Mouse (Mus musculus): ENCODE measurements around the gene Pbx2. TPM values are rescaled to one million over a fixed set of nuclear protein-coding genes. Genes with fewer than 3 reads are reported as not detected.

Pbx2 gene
- polyA plus RNA-seq, 1 experiment: 66.1 TPM

DNA sequence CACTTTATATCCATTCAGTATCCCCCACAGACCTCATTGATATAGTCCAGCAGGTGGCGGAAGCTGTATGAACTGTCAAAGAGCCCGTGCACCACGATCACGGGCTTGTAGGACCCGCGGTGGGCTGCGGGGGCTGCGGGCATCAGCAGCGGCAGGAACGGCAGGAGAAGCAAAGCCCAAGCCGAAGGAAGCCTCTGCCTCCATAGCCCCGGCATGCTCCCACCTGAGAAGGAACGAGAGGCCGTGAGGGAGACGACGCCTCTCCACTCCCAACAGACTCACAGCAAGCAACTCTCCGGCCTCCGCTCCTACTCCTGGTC is 35.7 kb downstream of the Pbx2 start:
- TF ChIP-seq CTCF (IDR thresholded peaks at IDR 0.05; ENCODE audit: low read depth, low read length) (no peak), EP300 (IDR thresholded peaks at IDR 0.05; ENCODE audit: insufficient read depth, low read depth, low read length) (no peak), POLR2A (IDR thresholded peaks at IDR 0.05; ENCODE audit: insufficient read depth, low read length) (no peak)
- Histone ChIP-seq H3K4me3 (ENCODE audit: low read depth, low read length) (peak overlapping the region; percentile 85), H3K36me3 (ENCODE audit: control insufficient read depth, insufficient read depth, low read length, poor library complexity, severe bottlenecking) (no peaks in the 10 kb centered on the region), H3K27ac (ENCODE audit: insufficient read depth, low read length) (no peak overlapping the region), H3K27me3 (ENCODE audit: control insufficient read depth, insufficient read depth, low read length, poor library complexity, severe bottlenecking) (peaks cover 4% of the 10 kb centered on the region; the same call in 1 of the 2 replicates), H3K9me3 (replicated peaks; ENCODE audit: control insufficient read depth, insufficient read depth, low read length, poor library complexity, severe bottlenecking) (no peaks in the 10 kb centered on the region), H3K9ac (ENCODE audit: low read depth, poor library complexity, severe bottlenecking) (peak overlapping the region; percentile 73), H3K4me1 (ENCODE audit: control insufficient read depth, insufficient read depth, low read length) (peaks cover 1% of the 10 kb centered on the region)

DNA sequence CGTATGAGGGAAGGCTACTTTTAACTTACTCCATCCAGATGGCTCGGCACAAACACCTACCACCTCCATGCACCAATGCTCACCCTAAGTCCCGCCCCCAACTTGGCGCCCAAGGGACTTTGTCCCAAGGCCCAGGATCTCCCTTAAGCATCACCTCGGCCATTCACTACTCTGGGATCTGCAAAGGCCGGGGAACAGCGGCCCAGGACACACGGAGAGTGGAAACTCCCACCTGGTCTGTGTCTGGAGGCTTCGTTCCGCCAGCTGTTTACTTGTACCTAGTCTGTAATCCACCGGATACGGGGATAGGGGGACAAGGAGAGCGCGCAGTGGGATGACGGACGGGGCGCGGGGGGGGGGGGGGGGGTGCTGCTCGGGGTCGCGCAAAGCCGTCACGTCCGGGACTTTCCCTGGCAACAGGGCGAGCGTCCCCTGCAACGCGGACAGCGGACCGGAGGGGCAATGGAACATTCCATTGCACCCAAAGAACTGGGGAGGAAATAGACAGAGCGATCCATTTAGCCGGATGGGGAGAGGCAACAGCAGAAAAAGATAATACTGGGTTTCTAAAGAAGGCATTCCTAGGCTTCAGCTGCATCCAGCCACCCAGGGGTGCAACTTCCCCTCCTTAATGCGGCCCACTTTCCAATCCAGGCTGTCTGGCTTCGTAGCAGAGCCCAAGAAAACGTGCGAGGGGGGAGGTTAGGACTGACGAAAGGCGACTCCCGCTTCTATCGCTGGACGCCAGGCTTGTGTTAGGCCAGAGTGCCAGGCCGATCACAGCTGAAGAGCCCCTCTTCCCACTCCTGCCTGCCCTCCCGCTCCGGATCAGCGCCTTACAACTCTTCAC is 36.3 kb downstream of the Pbx2 start:
- peaks cover 4% of the 10 kb centered on the region; the same call in 1 of the 2 replicates for H3K27me3 ChIP-seq (ENCODE audit: control insufficient read depth, insufficient read depth, low read length, poor library complexity, severe bottlenecking)
- no peaks in the 10 kb centered on the region for H3K9me3 ChIP-seq (replicated peaks; ENCODE audit: control insufficient read depth, insufficient read depth, low read length, poor library complexity, severe bottlenecking)
- H3K27ac ChIP-seq (ENCODE audit: insufficient read depth, low read length): no peak overlapping the region
- H3K36me3 ChIP-seq (ENCODE audit: control insufficient read depth, insufficient read depth, low read length, poor library complexity, severe bottlenecking): no peaks in the 10 kb centered on the region
- no peak for TF ChIP-seq CTCF (IDR thresholded peaks at IDR 0.05; ENCODE audit: low read depth, low read length)
- no peak for TF ChIP-seq POLR2A (IDR thresholded peaks at IDR 0.05; ENCODE audit: insufficient read depth, low read length)
- no peak for TF ChIP-seq EP300 (IDR thresholded peaks at IDR 0.05; ENCODE audit: insufficient read depth, low read depth, low read length)
- peak overlapping the region; percentile 85 for H3K4me3 ChIP-seq (ENCODE audit: low read depth, low read length)
- H3K4me1 ChIP-seq (ENCODE audit: control insufficient read depth, insufficient read depth, low read length): peaks cover 1% of the 10 kb centered on the region
- peak overlapping the region; percentile 73 for H3K9ac ChIP-seq (ENCODE audit: low read depth, poor library complexity, severe bottlenecking)

DNA sequence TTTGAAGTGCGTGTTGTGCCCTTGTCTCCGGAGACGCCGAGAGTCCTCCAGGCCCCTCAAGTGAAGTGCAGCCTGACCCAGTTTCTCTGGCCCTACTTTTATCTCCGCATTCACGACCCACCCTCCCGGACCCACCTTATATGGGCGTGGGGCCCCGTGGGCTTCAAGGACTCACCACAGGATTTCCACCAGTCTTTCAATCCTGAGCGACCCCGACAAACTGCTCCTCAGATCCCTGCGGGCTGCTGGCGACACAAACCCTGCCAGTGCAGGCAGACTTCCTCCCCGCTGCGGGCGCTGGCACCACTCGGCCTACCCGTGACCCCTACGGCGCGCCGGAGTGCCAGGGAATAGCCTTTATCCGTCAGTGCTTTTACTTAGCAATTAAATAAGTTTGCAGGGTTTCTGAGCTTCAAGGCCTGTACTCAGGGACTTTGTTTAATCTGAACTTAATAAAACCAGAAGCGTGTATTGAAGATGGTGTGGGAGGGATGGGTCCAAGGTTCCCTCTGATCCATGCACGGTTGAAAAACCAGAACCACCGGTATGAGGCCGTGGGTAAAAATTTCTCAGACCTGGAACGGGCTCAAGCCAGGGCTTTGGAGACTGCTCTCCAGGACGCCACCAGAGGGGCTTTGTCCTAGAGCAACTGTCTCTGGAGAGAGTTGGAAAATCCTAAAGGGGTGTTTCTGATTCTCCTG is 37.0 kb downstream of the Pbx2 start, which contains the start of gene Ppt2:
Gene Ppt2, minus strand, starts transcription at position 568 of the 701 bp plus-strand sequence.
- H3K4me1 ChIP-seq (ENCODE audit: control insufficient read depth, insufficient read depth, low read length): peaks cover 1% of the 10 kb centered on the region
- H3K4me3 ChIP-seq (ENCODE audit: low read depth, low read length): peak within 1 kb of the TSS; percentile 80
- peaks cover 4% of the 10 kb centered on the region; the same call in 1 of the 2 replicates for H3K27me3 ChIP-seq (ENCODE audit: control insufficient read depth, insufficient read depth, low read length, poor library complexity, severe bottlenecking)
- no peak within 1 kb of the TSS for H3K27ac ChIP-seq (ENCODE audit: insufficient read depth, low read length)
- H3K36me3 ChIP-seq (ENCODE audit: control insufficient read depth, insufficient read depth, low read length, poor library complexity, severe bottlenecking): no peaks in the 10 kb centered on the region
- TF ChIP-seq POLR2A (IDR thresholded peaks at IDR 0.05; ENCODE audit: insufficient read depth, low read length) (no peak), CTCF (IDR thresholded peaks at IDR 0.05; ENCODE audit: low read depth, low read length) (no peak)
- H3K9me3 ChIP-seq (replicated peaks; ENCODE audit: control insufficient read depth, insufficient read depth, low read length, poor library complexity, severe bottlenecking): no peaks in the 10 kb centered on the region
- peak within 1 kb of the TSS; percentile 73 for H3K9ac ChIP-seq (ENCODE audit: low read depth, poor library complexity, severe bottlenecking)

- Histone ChIP-seq H3K4me1 (ENCODE audit: control insufficient read depth, insufficient read depth, low read length) (peaks cover 1% of the 10 kb centered on the region), H3K9me3 (replicated peaks; ENCODE audit: control insufficient read depth, insufficient read depth, low read length, poor library complexity, severe bottlenecking) (no peaks in the 10 kb centered on the region), H3K9ac (ENCODE audit: low read depth, poor library complexity, severe bottlenecking) (no peak overlapping the region), H3K27me3 (ENCODE audit: control insufficient read depth, insufficient read depth, low read length, poor library complexity, severe bottlenecking) (peaks cover 4% of the 10 kb centered on the region; the same call in 1 of the 2 replicates), H3K4me3 (ENCODE audit: low read depth, low read length) (no peak overlapping the region), H3K27ac (ENCODE audit: insufficient read depth, low read length) (no peak overlapping the region), H3K36me3 (ENCODE audit: control insufficient read depth, insufficient read depth, low read length, poor library complexity, severe bottlenecking) (no peaks in the 10 kb centered on the region)
- TF ChIP-seq POLR2A (IDR thresholded peaks at IDR 0.05; ENCODE audit: insufficient read depth, low read length): no peak
- TF ChIP-seq EP300 (IDR thresholded peaks at IDR 0.05; ENCODE audit: insufficient read depth, low read depth, low read length): no peak
- no peak for TF ChIP-seq CTCF (IDR thresholded peaks at IDR 0.05; ENCODE audit: low read depth, low read length)
These were observed 37.5 kb downstream of the Pbx2 start for GRCm38 (mm10) chr17:34628644-34628967.

DNA sequence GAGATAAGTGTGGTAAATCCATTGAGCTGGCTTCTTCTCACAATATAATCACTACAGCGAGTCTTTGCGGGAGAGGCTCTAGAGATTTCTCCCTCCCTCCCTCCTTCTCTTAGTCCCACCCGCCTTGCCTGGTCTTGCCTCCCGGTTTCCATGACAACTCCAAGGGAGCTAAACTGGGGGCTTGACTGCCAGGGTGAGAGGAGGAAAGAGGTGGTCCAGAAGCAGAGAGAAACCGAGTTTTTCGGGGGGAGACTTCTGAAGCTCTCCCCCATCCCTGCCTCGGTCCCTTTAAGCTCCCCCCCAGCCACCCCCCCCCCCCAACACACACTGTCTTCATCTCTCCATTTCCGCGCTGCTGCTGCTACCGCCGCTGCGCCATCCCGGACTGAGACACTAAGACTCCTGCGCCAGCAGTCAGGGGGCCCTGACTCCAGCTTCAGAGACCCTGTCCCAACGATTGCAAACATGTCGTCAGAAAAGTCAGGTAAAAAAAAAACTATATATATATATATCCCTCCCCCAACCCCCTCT is 38.2 kb downstream of the Pbx2 start, which contains the start of gene Prrt1:
Gene Prrt1, plus strand, starts transcription at position 313 of the 531 bp plus-strand sequence.
- Histone ChIP-seq H3K36me3 (ENCODE audit: control insufficient read depth, insufficient read depth, low read length, poor library complexity, severe bottlenecking) (no peaks in the 10 kb centered on the region), H3K9ac (ENCODE audit: low read depth, poor library complexity, severe bottlenecking) (0 out of 2 replicates have a peak within 1 kb of the TSS, but pooled peaks have one; percentile 73), H3K4me1 (ENCODE audit: control insufficient read depth, insufficient read depth, low read length) (peaks cover 1% of the 10 kb centered on the region), H3K9me3 (replicated peaks; ENCODE audit: control insufficient read depth, insufficient read depth, low read length, poor library complexity, severe bottlenecking) (no peaks in the 10 kb centered on the region), H3K27me3 (ENCODE audit: control insufficient read depth, insufficient read depth, low read length, poor library complexity, severe bottlenecking) (peaks cover 4% of the 10 kb centered on the region; the same call in 1 of the 2 replicates), H3K27ac (ENCODE audit: insufficient read depth, low read length) (no peak within 1 kb of the TSS), H3K4me3 (ENCODE audit: low read depth, low read length) (no peak within 1 kb of the TSS)
- TF ChIP-seq CTCF (IDR thresholded peaks at IDR 0.05; ENCODE audit: low read depth, low read length) (no peak), EP300 (IDR thresholded peaks at IDR 0.05; ENCODE audit: insufficient read depth, low read depth, low read length) (no peak), POLR2A (IDR thresholded peaks at IDR 0.05; ENCODE audit: insufficient read depth, low read length) (no peak)
